Mouse (Mus musculus) thymus, postnatal 0 days (tissue): ENCODE results near the gene Slc22a4. TPM values are rescaled to one million over a fixed set of nuclear protein-coding genes. Genes with fewer than 3 reads are reported as not detected.

Source experiments
- DNase-seq: peaks from one replicate; pipeline ENCODE4 v3.0.0-alpha.2; 2015; ENCODE audit warnings: low spot score
- polyA plus RNA-seq: library from polyadenylated mRNA; unstranded; fragments of >200 nt; fragmentation: Nextera tagmentation; extraction: Ambion mirVana; gene quantifications from 2 replicates; pipeline ENCODE4 v1.2.1, GENCODE M21; 2015

Gene Slc22a4
- 0.46 and 0.54 TPM in 2 replicates for polyA plus RNA-seq

GRCm38 (mm10) chr11:54028044-54028951 is at the start of gene Slc22a4:
Gene Slc22a4, minus strand, starts transcription at chr11:54028090.
- peak; percentile 13 for DNase-seq

GRCm38 (mm10) chr11:54076101-54076500 is 48.2 kb upstream of the Slc22a4 start:
- no peak for DNase-seq

- no peak for DNase-seq
These were observed 47.5 kb upstream of the Slc22a4 start for GRCm38 (mm10) chr11:54075353-54075752.

DNA sequence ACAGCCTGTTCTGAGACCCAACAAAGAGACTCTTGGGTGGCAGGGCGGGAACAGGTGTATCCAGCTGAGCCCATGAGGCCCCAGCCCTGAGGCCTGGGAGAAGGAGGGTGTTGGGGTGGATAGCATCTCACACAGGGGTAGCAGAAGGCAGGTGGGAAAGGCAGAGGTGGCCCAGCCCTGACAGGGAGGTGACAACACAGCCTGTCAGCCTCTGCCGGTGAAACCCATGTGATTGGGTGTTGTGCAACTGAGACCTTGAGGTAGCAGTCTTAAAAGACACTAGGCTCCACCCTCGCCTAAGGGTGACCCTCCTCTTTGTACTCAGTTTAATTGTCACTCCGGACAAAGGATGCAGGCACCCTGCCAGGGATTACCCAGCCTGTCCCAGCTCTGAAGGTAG is 45.4 kb upstream of the Slc22a4 start:
- DNase-seq: no peak

DNA sequence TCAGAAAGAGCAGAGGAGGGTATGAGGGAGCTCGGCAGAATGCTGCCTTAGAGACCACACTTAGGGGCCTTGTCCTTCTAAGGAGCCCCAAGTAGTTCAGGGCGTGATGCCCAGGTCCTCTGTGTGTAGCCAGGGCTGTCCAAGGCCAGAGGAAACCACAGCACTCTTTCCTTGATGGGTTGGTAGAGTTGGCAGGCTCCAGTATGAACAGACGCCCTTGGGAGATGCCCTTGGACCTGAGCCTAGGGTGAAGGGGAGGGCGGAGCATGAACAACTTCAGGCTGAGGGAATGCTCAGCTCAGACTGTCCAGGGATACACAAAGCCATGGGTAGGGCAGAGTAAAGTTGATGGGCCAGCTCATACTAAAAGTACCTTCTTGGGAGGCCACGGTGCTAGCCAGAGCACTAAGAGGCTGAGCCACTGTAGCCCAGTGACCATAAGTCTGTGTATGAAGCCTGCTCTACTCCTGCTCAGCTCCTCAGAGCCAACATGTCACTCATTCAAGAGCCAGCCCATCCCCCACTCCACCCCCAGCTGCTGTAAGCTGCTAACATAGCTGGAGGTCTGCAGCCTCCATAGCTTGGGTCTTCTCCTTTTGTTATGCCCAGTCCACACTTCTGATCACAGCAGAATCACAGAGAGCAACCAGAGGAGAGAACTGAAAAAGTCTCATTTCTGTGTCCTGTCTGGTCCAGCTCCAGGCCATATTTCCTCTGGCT is 44.0 kb upstream of the Slc22a4 start:
- DNase-seq: peak; percentile 35

- DNase-seq: peak; percentile 48
These were observed 40.9 kb upstream of the Slc22a4 start, which contains the start of gene Pdlim4 for GRCm38 (mm10) chr11:54068520-54069371. Gene Pdlim4, minus strand, starts transcription at chr11:54069014.

GRCm38 (mm10) chr11:54067996-54068519 is 40.2 kb upstream of the Slc22a4 start:
- DNase-seq: no peak

- no peak for DNase-seq
These were observed 39.6 kb upstream of the Slc22a4 start for GRCm38 (mm10) chr11:54067318-54067995.

GRCm38 (mm10) chr11:54066400-54066799 is 38.5 kb upstream of the Slc22a4 start:
- no peak for DNase-seq

- DNase-seq: no peak
These were observed 38.0 kb upstream of the Slc22a4 start for GRCm38 (mm10) chr11:54065915-54066178.

GRCm38 (mm10) chr11:54065106-54065914 is 37.4 kb upstream of the Slc22a4 start:
- DNase-seq: peak; percentile 38

- no peak for DNase-seq
These were observed 36.6 kb upstream of the Slc22a4 start for GRCm38 (mm10) chr11:54064412-54064978.

DNA sequence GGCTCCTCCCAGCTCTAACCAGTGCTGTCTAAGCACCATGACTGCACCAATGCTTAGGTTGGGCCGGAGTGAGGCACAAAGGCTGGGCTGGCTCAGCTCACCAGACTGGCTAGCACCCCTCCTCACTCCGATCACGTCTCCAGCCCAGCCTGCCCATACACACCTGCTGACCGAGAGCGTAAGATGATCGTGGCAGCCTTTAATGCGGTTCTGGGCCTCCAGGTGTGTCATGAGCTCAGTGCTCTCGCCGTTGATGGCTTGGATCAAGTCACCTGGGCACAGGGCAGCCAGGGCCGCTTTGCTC is 35.5 kb upstream of the Slc22a4 start:
- DNase-seq: no peak

DNA sequence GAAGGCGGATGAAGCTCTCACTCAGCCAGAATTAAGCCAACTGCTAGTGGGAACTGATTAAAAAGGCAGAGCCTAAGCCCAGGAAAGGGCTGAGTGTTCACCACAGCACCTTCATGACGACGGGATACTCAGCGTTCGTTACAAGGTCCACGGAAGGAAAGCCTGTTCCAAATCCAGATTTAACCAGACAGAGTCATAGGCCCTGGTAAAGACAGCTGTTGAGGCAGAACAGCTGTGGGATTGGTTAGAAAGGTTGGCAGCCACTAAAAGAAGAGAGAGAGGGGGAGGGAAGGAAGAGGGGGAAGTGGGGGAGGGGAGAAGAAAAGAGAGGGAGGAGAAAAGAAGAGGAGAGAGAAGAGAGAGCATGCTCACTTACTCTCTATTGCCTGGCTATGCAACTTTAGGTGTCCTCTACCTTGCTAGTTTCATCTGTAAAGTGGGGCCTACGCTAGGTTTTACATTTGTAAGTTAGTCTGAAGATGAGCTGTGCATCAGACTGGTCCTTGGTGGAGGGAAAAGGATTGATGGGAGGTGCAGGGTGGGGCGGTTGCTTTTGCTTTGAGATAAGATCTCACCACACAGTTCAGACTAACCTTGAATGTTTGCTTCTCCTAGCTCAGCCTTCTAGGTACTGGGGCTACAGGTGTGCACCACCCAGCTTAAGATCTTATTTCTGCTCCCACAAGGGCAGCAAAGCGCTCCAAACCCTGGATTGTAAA is 35.0 kb upstream of the Slc22a4 start:
- DNase-seq: peak; percentile 75

DNA sequence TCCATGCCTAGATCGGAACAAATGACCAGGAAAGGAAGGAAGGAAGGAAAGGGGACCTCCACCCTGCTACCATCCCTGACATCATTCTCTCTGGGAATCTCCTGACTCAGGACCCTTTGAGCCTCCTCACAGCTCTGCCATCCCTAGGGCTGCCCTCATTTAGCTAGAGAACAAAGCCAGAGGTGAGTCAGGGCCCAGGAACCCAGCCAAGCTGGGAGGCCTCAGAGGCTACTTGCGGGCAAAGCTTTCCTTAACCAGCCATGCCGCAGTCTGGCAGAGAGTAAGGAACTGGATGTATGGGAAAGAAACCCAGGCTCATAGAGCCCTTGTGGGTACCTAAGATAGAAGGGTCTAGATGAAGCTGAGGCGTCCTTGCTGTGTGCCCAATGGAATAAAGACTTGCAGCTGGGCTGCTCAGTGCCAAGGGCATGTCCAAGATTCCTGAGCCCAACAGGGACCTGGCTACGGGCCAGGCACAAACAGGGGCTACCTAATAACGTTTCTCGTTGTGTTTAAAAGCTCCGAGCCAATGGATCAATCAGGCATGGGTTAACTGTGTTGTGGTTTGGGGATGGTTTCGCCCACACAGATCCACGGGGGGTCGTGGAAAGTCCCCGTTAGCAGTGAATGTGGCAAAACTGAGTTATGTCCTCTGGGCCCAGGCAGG is 34.3 kb upstream of the Slc22a4 start:
- DNase-seq: no peak

DNA sequence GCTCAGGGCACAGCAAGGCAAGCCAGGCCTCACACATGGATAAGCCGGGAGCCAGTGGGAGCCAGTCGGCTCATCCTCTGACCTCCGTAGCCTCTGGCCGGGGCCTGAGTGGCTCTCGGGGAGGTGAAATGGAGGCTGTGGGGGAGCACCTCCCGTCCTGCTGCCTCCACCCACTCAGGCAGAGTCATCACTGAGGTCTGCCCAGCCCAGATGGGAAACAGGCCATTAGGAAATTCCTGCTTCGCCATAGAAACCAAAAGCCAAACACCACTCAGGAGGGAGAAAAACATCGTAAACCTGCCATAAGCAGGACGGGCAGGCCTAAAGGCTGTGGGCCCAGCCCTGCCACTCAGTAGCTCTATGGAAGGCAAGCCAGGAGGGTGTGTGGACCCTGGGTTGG is 32.4 kb upstream of the Slc22a4 start:
- DNase-seq: no peak

- DNase-seq: no peak
These were observed 31.6 kb upstream of the Slc22a4 start for GRCm38 (mm10) chr11:54059526-54059925.

GRCm38 (mm10) chr11:54058643-54059042 is 30.8 kb upstream of the Slc22a4 start:
- no peak for DNase-seq
